Mouse (Mus musculus) B cell, adult 2 months (primary cell): ENCODE data around the gene Ippk.

ENCODE experiments used
- DNase-seq, 2 experiments: peaks; one replicate each; pipeline ENCODE4 v3.0.0; 2022

Ippk gene

DNA sequence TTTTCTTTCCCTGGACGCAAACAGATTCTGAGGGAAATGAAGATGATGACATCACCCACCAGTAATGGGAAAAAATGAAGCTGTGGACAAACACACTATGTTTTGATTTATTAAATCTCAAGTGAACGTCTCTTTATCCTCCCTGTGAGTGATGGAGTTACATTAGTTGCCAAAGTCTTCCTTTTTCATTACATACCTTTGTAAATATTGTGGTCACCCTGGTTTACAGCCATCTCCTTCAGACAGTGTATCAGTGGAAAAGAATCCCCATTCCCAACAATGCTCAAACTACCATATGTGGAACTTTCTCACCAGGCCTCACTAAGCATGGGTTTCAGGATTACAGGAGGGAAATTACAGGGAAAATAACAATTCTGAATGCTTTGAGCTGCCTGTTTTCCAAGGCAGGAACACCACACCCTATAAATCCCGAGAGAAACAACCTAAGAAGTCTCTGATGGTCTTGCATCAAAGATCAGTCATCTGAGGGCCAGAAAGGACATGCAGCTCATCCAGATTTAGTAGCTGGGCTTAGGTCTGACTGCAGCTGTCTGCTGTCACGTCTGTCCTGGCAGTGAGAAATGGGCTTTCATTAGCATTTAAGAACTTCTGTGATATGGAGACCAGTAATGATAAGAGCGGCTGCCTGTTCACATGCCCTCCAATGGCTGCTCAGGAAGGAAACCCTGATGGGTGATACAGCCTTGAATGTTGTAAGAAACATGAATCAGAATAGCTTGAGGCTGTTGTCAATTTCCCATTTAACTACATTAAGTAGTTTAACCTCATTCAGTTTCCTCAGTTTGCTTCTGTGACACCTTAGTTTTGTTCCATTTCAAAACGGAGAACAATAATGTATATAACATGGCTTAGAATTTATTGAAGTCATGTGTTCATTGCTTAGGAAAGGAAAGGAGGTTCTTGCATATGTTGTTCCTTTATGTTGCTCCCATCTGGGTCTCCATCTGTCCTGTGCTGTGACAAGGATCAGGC is 71.6 kb downstream of the Ippk start, which contains the start of gene Tes3-ps:
TSS of gene Tes3-ps (plus strand) at position 943 of the 993 bp plus-strand sequence.
- no peak for DNase-seq

DNA sequence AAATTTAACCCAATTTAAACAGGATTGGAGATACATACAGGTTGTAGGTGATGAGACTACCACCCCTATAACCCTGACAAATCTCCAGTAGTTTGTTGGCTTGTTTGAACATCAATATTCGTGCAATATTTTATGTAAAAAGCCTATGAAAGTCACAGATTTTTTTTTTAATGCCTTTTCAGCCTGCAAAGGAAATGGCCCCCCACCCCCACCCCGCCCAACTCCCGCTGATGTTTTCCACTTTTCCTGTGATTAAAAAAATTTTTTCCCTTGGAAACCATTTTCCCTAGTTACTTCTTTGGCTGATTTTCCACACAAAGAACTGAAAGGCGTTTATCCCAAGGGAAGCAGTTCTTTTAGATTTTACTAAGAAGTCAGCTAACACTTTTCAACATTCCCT is 83.5 kb downstream of the Ippk start, which contains the start of gene Ecm2:
TSS of gene Ecm2 (plus strand) at position 301 of the 400 bp plus-strand sequence.
- no peak for DNase-seq

DNA sequence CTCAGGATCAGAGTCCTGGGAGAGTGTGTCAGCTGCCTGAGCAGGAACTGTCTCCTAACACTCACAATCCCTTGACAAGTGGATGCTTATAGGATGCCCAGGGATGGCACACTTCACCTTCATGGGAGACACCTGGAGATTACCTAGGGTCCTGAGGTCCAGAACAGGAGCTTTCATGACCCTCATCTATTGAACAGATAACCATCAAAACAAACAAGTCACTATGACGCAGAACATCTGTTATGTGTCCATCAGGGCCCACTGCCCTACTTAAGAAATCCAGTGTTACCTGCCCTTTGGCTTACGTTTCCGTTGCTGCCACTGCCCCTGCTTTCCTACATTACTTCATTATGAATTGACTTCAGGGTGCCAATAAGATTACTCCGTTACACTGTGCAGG is 84.7 kb downstream of the Ippk start:
- DNase-seq = no peak

DNA sequence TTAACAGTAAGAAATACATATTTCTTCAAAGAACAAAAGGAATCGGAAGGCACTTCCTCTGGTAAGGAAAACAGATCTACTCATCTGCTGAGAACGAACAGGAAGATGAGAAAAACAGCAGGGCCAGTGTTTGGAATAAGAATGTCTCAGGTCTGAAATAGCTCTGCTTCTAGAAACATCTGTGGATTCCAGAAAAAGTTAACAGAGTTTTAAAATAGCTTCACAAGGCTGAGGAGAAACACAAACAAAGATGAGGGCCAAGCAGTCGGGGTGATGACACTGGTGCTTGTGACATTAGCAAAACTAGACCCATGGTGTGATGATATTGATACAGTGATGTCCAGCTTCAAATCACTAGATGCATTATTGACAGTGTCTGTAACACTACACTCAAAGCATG is 86.1 kb downstream of the Ippk start:
- DNase-seq = no peak
